Mouse (Mus musculus) ES-Bruce4 (cell line): ENCODE data around the gene Ctbp1.

Experiments used
- CTCF ChIP-seq: IDR thresholded peaks from one replicate; pipeline ENCODE4 v1.8.1; 2011; ENCODE audit warnings: low read depth, low read length
- POLR2A ChIP-seq: IDR thresholded peaks from one replicate; pipeline ENCODE4 v1.8.1; 2011; ENCODE audit warnings: low read length; ENCODE audit not compliant: insufficient read depth

DNA sequence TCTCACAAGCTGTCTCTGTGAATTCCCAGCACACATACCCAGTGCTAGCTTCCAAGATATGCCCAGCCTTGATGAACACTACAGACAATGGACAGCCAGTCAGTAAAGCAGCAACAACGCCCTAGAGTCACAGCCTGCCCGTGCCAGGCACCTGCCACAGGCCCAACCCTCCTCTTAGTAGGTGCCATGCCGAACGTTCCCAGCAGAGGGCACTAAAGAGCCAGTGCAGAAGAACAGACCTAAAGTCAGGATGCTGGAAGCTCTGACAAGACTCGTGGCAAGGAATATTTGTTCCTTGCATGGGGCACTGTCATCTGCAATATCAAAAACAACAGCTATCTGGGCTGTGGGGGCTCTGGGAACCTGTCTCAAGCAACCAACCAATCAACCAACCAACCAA, 4.2 kb downstream of the Ctbp1 start:
- TF ChIP-seq CTCF (peak; percentile 90), POLR2A (no peak)
